Mouse (Mus musculus) liver, embryonic 16.5 days (tissue): ENCODE measurements around the gene Mrps30. TPM values are rescaled to one million over a fixed set of nuclear protein-coding genes. Genes with fewer than 3 reads are reported as not detected.
"Not testable (repeated sequence)": the region's sequence is repeated elsewhere in the genome, so short reads cannot be mapped to it uniquely, and the experiment has no call there.

ENCODE experiments used
- ATAC-seq: fragments of 200-750 bp; cut with Nextera tagmentation; 2 replicates; pipeline ENCODE4 v1.8.0; 2017; ENCODE audit warnings: low read depth, mild to moderate bottlenecking, moderate number of reproducible peaks, moderate library complexity
- H3K27ac ChIP-seq: fragments of 300-500 bp; sonication (generic); 2 replicates; pipeline ENCODE4 v1.5.1; 2014; ENCODE audit warnings: mild to moderate bottlenecking, low read length
- H3K27me3 ChIP-seq: fragments of 300-500 bp; sonication (generic); 2 replicates; pipeline ENCODE4 v1.6.1; 2014; ENCODE audit warnings: low read depth, low read length, mixed read lengths; ENCODE audit not compliant: control insufficient read depth, insufficient read depth
- H3K36me3 ChIP-seq: fragments of 300-500 bp; sonication (generic); 2 replicates; pipeline ENCODE4 v1.6.1; 2014; ENCODE audit warnings: mild to moderate bottlenecking; ENCODE audit not compliant: control insufficient read depth, insufficient read depth
- H3K4me1 ChIP-seq: fragments of 300-500 bp; sonication (generic); 2 replicates; pipeline ENCODE4 v1.6.1; 2014; ENCODE audit warnings: low read depth, low read length, mixed read lengths; ENCODE audit not compliant: control insufficient read depth
- H3K4me2 ChIP-seq: fragments of 300-500 bp; sonication (generic); 2 replicates; pipeline ENCODE4 v1.6.1; 2014; ENCODE audit warnings: low read depth, low read length, mixed read lengths
- H3K4me3 ChIP-seq: fragments of 300-500 bp; sonication (generic); 2 replicates; pipeline ENCODE4 v1.5.1; 2014; ENCODE audit warnings: low read depth, mild to moderate bottlenecking, low read length
- H3K9ac ChIP-seq: fragments of 300-500 bp; sonication (generic); 2 replicates; pipeline ENCODE4 v1.6.1; 2014; ENCODE audit warnings: low read depth, low read length
- H3K9me3 ChIP-seq: fragments of 300-500 bp; sonication (generic); replicated peaks from 2 replicates; pipeline ENCODE4 v1.6.1; 2016; ENCODE audit warnings: low read length; ENCODE audit not compliant: control insufficient read depth
- WGBS: fragments of 180-500 bp; shearing (Covaris S2); extraction: QIAGEN DNeasy Blood & Tissue Kit; methylation state at CpG from one replicate; pipeline ENCODE4 v1.1.7; 2014; ENCODE audit not compliant: insufficient replicate concordance; 5-methylcytosine and 5-hydroxymethylcytosine counted together
- polyA plus RNA-seq: library from polyadenylated mRNA; unstranded; fragments of >200 nt; fragmentation: Nextera tagmentation; extraction: Ambion mirVana; gene quantifications from 2 replicates; pipeline ENCODE4 v1.2.1, GENCODE M21; 2015

The Mrps30 gene
- 12.4 and 13.3 TPM in 2 replicates for polyA plus RNA-seq

GRCm38 (mm10) chr13:118386511-118387447 lies at the start of gene Mrps30, which contains the start of gene B430218F22Rik:
TSS of gene Mrps30 (minus strand) at chr13:118387252.
TSS of gene B430218F22Rik (plus strand) at chr13:118386630.
- Histone ChIP-seq H3K4me2 (peak within 1 kb of the TSS; percentile 84), H3K36me3 (peaks cover 17% of the 10 kb centered on the region), H3K9ac (peak within 1 kb of the TSS; percentile 85), H3K4me1 (peaks cover 2% of the 10 kb centered on the region; the same call in 1 of the 2 replicates), H3K4me3 (peak within 1 kb of the TSS; percentile 92), H3K9me3 (no peaks in the 10 kb centered on the region), H3K27me3 (no peaks in the 10 kb centered on the region), H3K27ac (peak within 1 kb of the TSS; percentile 74)
- peak; percentile 97 for ATAC-seq
- under 1% methylated on average over 93 of the region's 93 CpGs for WGBS

DNA sequence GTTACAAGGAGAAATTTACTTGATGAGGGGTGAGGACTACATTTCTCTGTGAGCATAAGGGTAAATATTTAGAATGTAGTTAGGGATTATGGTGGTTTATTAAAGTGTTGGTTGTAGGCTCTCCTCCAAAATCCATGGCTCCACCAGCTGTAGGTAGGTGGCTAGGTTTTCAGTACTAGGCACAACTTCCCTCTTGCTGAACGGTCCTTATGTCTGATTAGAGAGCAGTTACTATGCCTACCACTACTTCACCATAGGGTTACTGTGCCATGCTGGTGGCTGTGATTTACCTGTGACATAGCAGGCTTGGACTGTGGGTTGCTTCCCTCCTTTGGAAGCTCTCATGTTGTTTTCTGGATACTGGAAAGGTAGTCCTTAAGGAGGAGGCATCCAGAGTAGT lies 33.8 kb upstream of the Mrps30 start:
- Histone ChIP-seq H3K4me3 (no peak overlapping the region), H3K4me2 (no peak overlapping the region), H3K9me3 (no peaks in the 10 kb centered on the region), H3K9ac (no peak overlapping the region), H3K27me3 (no peaks in the 10 kb centered on the region), H3K27ac (no peak overlapping the region), H3K36me3 (no peaks in the 10 kb centered on the region), H3K4me1 (no peaks in the 10 kb centered on the region)
- no peak for ATAC-seq
- 13% methylated on average over 1 of the region's 1 CpGs for WGBS

DNA sequence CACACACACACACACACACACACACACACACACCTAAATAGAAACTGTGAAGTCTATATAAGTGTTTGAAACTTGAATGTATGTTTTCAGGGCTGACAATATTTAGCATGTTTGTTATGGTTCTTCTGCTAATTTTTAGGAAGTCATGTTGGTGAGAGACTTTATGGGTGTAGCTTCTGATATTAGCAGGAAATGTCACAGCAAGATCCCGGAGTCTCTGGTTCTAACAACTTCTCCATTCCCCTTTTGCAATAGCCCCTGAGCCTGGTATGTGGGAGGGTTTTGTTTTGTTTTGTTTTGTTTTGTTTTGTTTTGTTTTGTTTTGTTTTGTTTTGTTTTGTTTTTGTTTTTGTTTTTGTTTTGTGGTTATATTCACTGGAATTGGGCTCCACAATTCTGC lies 33.4 kb upstream of the Mrps30 start:
- ATAC-seq, result no peak
- Histone ChIP-seq H3K36me3 (no peaks in the 10 kb centered on the region), H3K9me3 (no peaks in the 10 kb centered on the region), H3K27ac (no peak overlapping the region), H3K4me1 (no peaks in the 10 kb centered on the region), H3K9ac (no peak overlapping the region), H3K4me2 (no peak overlapping the region), H3K4me3 (no peak overlapping the region), H3K27me3 (no peaks in the 10 kb centered on the region)
- 11% methylated on average over 1 of the region's 1 CpGs for WGBS

DNA sequence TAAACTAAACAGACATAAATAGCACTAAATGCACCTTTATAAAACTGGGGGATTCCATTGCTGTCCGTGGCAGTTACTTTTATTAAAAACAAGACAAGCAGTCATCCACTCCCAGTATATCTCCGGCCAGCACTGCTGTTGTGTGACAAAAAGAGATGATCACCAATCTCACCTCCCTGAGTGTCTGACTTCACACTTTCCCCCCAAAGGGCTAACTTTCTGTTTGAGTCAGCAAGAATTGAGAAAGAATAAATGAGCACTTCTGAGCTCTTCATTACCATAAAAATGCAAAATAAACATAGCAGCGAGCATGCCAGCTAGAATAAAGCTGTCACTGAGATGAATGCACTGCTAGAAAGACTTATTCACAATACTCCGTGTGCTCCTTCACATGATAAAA lies 31.1 kb upstream of the Mrps30 start:
- Histone ChIP-seq H3K4me2 (no peak overlapping the region), H3K9ac (no peak overlapping the region), H3K27ac (no peak overlapping the region), H3K36me3 (no peaks in the 10 kb centered on the region), H3K4me3 (no peak overlapping the region), H3K27me3 (no peaks in the 10 kb centered on the region), H3K4me1 (no peaks in the 10 kb centered on the region), H3K9me3 (no peaks in the 10 kb centered on the region)
- no peak for ATAC-seq
- WGBS, result 57% methylated on average over 4 of the region's 4 CpGs

GRCm38 (mm10) chr13:118411297-118411992 lies 24.4 kb upstream of the Mrps30 start:
- ATAC-seq, result no peak
- Histone ChIP-seq H3K4me2 (no peak overlapping the region), H3K4me1 (no peaks in the 10 kb centered on the region), H3K36me3 (no peaks in the 10 kb centered on the region), H3K9ac (no peak overlapping the region), H3K4me3 (no peak overlapping the region), H3K27ac (no peak overlapping the region), H3K9me3 (no peaks in the 10 kb centered on the region), H3K27me3 (no peaks in the 10 kb centered on the region)
- WGBS, result 58% methylated on average over 6 of the region's 6 CpGs

- no peak overlapping the region for H3K4me2 ChIP-seq
- no peak overlapping the region for H3K27ac ChIP-seq
- H3K4me3 ChIP-seq, result no peak overlapping the region
- no peaks in the 10 kb centered on the region for H3K27me3 ChIP-seq
- no peaks in the 10 kb centered on the region for H3K4me1 ChIP-seq
- H3K36me3 ChIP-seq, result no peaks in the 10 kb centered on the region
- H3K9me3 ChIP-seq, result no peaks in the 10 kb centered on the region
- no peak overlapping the region for H3K9ac ChIP-seq
- no peak for ATAC-seq
Observed at GRCm38 (mm10) chr13:118403544-118403943, 16.5 kb upstream of the Mrps30 start.

- H3K4me1 ChIP-seq, result no peaks in the 10 kb centered on the region
- no peak for ATAC-seq
- no peaks in the 10 kb centered on the region for H3K27me3 ChIP-seq
- H3K9me3 ChIP-seq, result no peaks in the 10 kb centered on the region
- no peak overlapping the region for H3K4me3 ChIP-seq
- no peaks in the 10 kb centered on the region for H3K36me3 ChIP-seq
- WGBS, result 57% methylated on average over 6 of the region's 6 CpGs
- H3K27ac ChIP-seq, result no peak overlapping the region
- no peak overlapping the region for H3K4me2 ChIP-seq
- H3K9ac ChIP-seq, result no peak overlapping the region
Observed at GRCm38 (mm10) chr13:118400340-118400739, 13.3 kb upstream of the Mrps30 start.

GRCm38 (mm10) chr13:118395803-118396202 lies 8.8 kb upstream of the Mrps30 start:
- no peak overlapping the region for H3K27ac ChIP-seq
- no peaks in the 10 kb centered on the region for H3K9me3 ChIP-seq
- H3K36me3 ChIP-seq, result no peaks in the 10 kb centered on the region
- H3K27me3 ChIP-seq, result no peaks in the 10 kb centered on the region
- H3K4me3 ChIP-seq, result no peak overlapping the region
- no peaks in the 10 kb centered on the region for H3K4me1 ChIP-seq
- 68% methylated on average over 3 of the region's 3 CpGs for WGBS
- ATAC-seq, result no peak
- no peak overlapping the region for H3K4me2 ChIP-seq
- H3K9ac ChIP-seq, result no peak overlapping the region

DNA sequence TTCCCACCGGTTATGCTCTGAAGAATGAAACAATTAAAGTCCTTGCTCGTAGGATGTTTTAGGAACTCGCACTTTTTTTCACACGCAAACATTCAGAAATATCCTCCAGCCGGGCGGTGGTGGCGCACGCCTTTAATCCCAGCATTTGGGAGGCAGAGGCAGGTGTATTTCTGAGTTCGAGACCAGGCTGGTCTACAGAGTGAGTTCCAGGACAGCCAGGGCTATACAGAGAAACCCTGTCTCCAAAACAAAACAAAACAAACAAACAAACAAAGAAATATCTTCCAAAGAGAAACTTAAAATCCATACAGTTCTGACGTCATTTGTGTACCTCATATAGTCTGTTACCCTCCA lies 373 bp upstream of the Mrps30 start:
- Histone ChIP-seq H3K4me2 (peak overlapping the region; percentile 61), H3K27ac (peak overlapping the region; percentile 55), H3K36me3 (peaks cover 15% of the 10 kb centered on the region), H3K4me3 (peak overlapping the region; percentile 92), H3K9ac (peak overlapping the region; percentile 85)
- not testable (repeated sequence) for H3K4me1 ChIP-seq, H3K9me3 ChIP-seq, H3K27me3 ChIP-seq
- peak; percentile 20 for ATAC-seq
- WGBS, result 8% methylated on average over 10 of the region's 10 CpGs
